Mouse (Mus musculus): Measurements from ENCODE around the gene Rpl18. TPM values are rescaled to one million over a fixed set of nuclear protein-coding genes. Genes with fewer than 3 reads are reported as not detected.

The Rpl18 gene
- total RNA-seq, 2 experiments from 2014 or later = 342 to 393 TPM

Other genes with a start within 250 kb of the Rpl18 start
- gene Bax, start 248.6 kb upstream of the Rpl18 start, total RNA-seq (2021) = 10 to 100 TPM; 81.6 to 82.1 TPM
- gene Tulp2, start 233.6 kb upstream of the Rpl18 start, total RNA-seq (2021) = not detected
- 1 to 10 TPM in 1 of 2 experiments, under 1 TPM in 1; 0.63 to 1.1 TPM for gene Gm45808, start 228.6 kb upstream of the Rpl18 start, total RNA-seq (2021)
- gene Dhdh, start 226.7 kb upstream of the Rpl18 start, total RNA-seq (2021) = 1 to 10 TPM; 3.1 to 5.7 TPM
- 100 to 1,000 TPM; 102 to 105 TPM for gene Nucb1, start 205.1 kb upstream of the Rpl18 start, total RNA-seq (2021)
- gene Ppp1r15a, start 189.2 kb upstream of the Rpl18 start, total RNA-seq (2021) = 10 to 100 TPM; 19.6 to 21.6 TPM
- under 1 TPM; 0.47 TPM for gene Plekha4, start 189.1 kb upstream of the Rpl18 start, total RNA-seq (2021)
- gene Hsd17b14, start 160.6 kb upstream of the Rpl18 start, total RNA-seq (2021) = under 1 TPM in 1 of 2 experiments, not detected in 1; 0.54 TPM
- 10 to 100 TPM; 20.5 to 23.4 TPM for gene Bcat2, start 145.3 kb upstream of the Rpl18 start, total RNA-seq (2021)
- gene Fgf21, start 100.0 kb upstream of the Rpl18 start, total RNA-seq (2021) = not detected
- gene Fut1, start 98.2 kb upstream of the Rpl18 start, total RNA-seq (2021) = not detected
- gene Izumo1, start 93.6 kb upstream of the Rpl18 start, total RNA-seq (2021) = not detected
- gene Rasip1, start 88.0 kb upstream of the Rpl18 start, total RNA-seq (2021) = 1 to 10 TPM; 6.1 to 6.5 TPM
- 1 to 10 TPM; 3.1 to 3.4 TPM for gene Mamstr, start 75.5 kb upstream of the Rpl18 start, total RNA-seq (2021)
- gene Fut2, start 49.1 kb upstream of the Rpl18 start, total RNA-seq (2021) = under 1 TPM; 0.31 to 0.32 TPM
- gene Ntn5, start 31.4 kb upstream of the Rpl18 start, total RNA-seq (2021) = 1 to 10 TPM; 3.4 to 4.5 TPM
- gene Sec1, start 21.1 kb upstream of the Rpl18 start, total RNA-seq (2021) = under 1 TPM; 0.80 to 0.86 TPM
- gene Car11, start 15.6 kb upstream of the Rpl18 start, total RNA-seq (2021) = 100 to 1,000 TPM; 164 to 190 TPM
- 10 to 100 TPM; 65.3 to 80.4 TPM for gene Dbp, start 10.4 kb upstream of the Rpl18 start, total RNA-seq (2021)
- gene Sphk2, start 2.5 kb downstream of the Rpl18 start, total RNA-seq (2021) = 10 to 100 TPM; 33.7 to 34.7 TPM
- gene Fam83e, start 5.8 kb downstream of the Rpl18 start, total RNA-seq (2021) = under 1 TPM; 0.12 to 0.21 TPM
- gene Spaca4, start 10.4 kb downstream of the Rpl18 start, total RNA-seq (2021) = not detected
- gene Lmtk3, start 68.3 kb downstream of the Rpl18 start, total RNA-seq (2021) = 100 to 1,000 TPM; 256 to 314 TPM
- 1 to 10 TPM; 6.8 to 9.1 TPM for gene Sult2b1, start 69.2 kb downstream of the Rpl18 start, total RNA-seq (2021)
- 100 to 1,000 TPM; 153 to 154 TPM for gene Cyth2, start 99.1 kb downstream of the Rpl18 start, total RNA-seq (2021)
- 1 to 10 TPM; 1.4 to 2.6 TPM for gene Kcnj14, start 109.3 kb downstream of the Rpl18 start, total RNA-seq (2021)
- 10 to 100 TPM; 20.0 to 20.8 TPM for gene Grwd1, start 115.5 kb downstream of the Rpl18 start, total RNA-seq (2021)
- gene Kdelr1, start 157.3 kb downstream of the Rpl18 start, total RNA-seq (2021) = 10 to 100 TPM; 74.9 to 75.2 TPM
- 10 to 100 TPM; 11.2 to 12.7 TPM for gene Grin2d, start 162.9 kb downstream of the Rpl18 start, total RNA-seq (2021)
- not detected for gene Syngr4, start 181.3 kb downstream of the Rpl18 start, total RNA-seq (2021)
- 10 to 100 TPM; 22.5 to 24.6 TPM for gene Tmem143, start 181.5 kb downstream of the Rpl18 start, total RNA-seq (2021)
- gene Emp3, start 205.9 kb downstream of the Rpl18 start, total RNA-seq (2021) = 1 to 10 TPM; 2.2 to 2.5 TPM
- 1 to 10 TPM; 3.1 to 3.2 TPM for gene Ccdc114, start 208.6 kb downstream of the Rpl18 start, total RNA-seq (2021)

All from layer of hippocampus, postnatal 25 days (tissue).